Mouse (Mus musculus) lung, embryonic 14.5 days (tissue): ENCODE data around the gene Cdc42ep2. TPM values are rescaled to one million over a fixed set of nuclear protein-coding genes. Genes with fewer than 3 reads are reported as not detected.

ENCODE experiments used
- ATAC-seq: fragments of 200-750 bp; cut with Nextera tagmentation; 2 replicates; pipeline ENCODE4 v1.8.0; 2017; ENCODE audit warnings: mild to moderate bottlenecking, moderate TSS enrichment, moderate library complexity; ENCODE audit not compliant: insufficient read depth
- DNase-seq: peaks from one replicate; pipeline ENCODE4 v3.0.0-alpha.2; 2015
- H3K27ac ChIP-seq: fragments of 300-500 bp; sonication (generic); 2 replicates; pipeline ENCODE4 v1.5.1; 2014; ENCODE audit warnings: low read depth, mild to moderate bottlenecking, moderate library complexity
- H3K27me3 ChIP-seq: fragments of 300-500 bp; sonication (generic); 2 replicates; pipeline ENCODE4 v1.6.1; 2014; ENCODE audit warnings: low read length, control low read depth; ENCODE audit not compliant: insufficient read depth
- H3K36me3 ChIP-seq: fragments of 300-500 bp; sonication (generic); 2 replicates; pipeline ENCODE4 v1.6.1; 2014; ENCODE audit warnings: control low read depth; ENCODE audit not compliant: insufficient read depth
- H3K4me1 ChIP-seq: fragments of 300-500 bp; sonication (generic); 2 replicates; pipeline ENCODE4 v1.6.1; 2014; ENCODE audit warnings: antibody characterized with exemption, control low read depth; ENCODE audit not compliant: insufficient read depth
- H3K4me2 ChIP-seq: fragments of 300-500 bp; sonication (generic); 2 replicates; pipeline ENCODE4 v1.6.1; 2014; ENCODE audit warnings: mild to moderate bottlenecking
- H3K4me3 ChIP-seq: fragments of 300-500 bp; sonication (generic); 2 replicates; pipeline ENCODE4 v1.5.1; 2014; ENCODE audit warnings: low read depth, low read length
- H3K9ac ChIP-seq: fragments of 300-500 bp; sonication (generic); 2 replicates; pipeline ENCODE4 v1.6.1; 2014
- H3K9me3 ChIP-seq: fragments of 300-500 bp; sonication (generic); 2 replicates; pipeline ENCODE4 v1.6.1; 2016; ENCODE audit warnings: low read depth, low read length, control low read depth
- CTCF ChIP-seq: IDR thresholded peaks from 2 replicates; pipeline ENCODE4 v1.5.1; 2016; ENCODE audit warnings: antibody characterized with exemption, low read depth
- WGBS: fragments of 180-500 bp; shearing (Covaris S2); extraction: QIAGEN DNeasy Blood & Tissue Kit; methylation state at CpG from one replicate; pipeline ENCODE4 v1.1.7; 2014; 5-methylcytosine and 5-hydroxymethylcytosine counted together
- polyA plus RNA-seq: library from polyadenylated mRNA; unstranded; fragments of >200 nt; fragmentation: Nextera tagmentation; extraction: Ambion mirVana; gene quantifications from 2 replicates; pipeline ENCODE4 v1.2.1, GENCODE M21; 2014

Cdc42ep2 gene
- polyA plus RNA-seq, 1 experiment from 2014 or later, result 9.9 TPM

DNA sequence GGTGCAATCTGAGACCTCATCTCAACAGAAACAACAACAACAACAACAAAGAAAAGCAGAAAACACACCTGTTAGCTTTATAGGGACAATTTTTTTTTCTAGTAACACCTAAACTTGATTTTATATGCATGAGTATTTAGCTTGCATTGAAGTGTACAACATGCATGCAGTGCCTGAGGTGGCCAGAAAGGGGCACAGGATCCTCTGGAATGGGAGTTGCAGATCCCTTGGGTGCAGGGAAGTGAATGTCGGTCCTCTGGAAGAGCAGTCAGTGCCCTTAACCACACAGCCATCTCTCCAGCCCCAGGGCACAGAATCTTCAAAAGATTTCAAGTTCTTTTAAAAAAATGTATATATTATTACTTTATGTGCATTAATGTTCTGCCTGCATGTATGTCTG lies 38.0 kb upstream of the Cdc42ep2 start:
- no peak for ATAC-seq
- Histone ChIP-seq H3K4me3 (peak overlapping the region; percentile 82), H3K27me3 (no peaks in the 10 kb centered on the region), H3K36me3 (peaks cover 39% of the 10 kb centered on the region), H3K9ac (peak overlapping the region; percentile 82), H3K9me3 (no peaks in the 10 kb centered on the region), H3K4me2 (peak overlapping the region; percentile 69), H3K27ac (no peak overlapping the region), H3K4me1 (peaks cover 3% of the 10 kb centered on the region; the same call in 1 of the 2 replicates)
- DNase-seq, result no peak
- 18% methylated on average over 1 of the region's 1 CpGs for WGBS
- TF ChIP-seq CTCF, result peak; percentile 50

- no peak for ATAC-seq
- no peak for DNase-seq
- Histone ChIP-seq H3K4me3 (no peak overlapping the region), H3K36me3 (peaks cover 83% of the 10 kb centered on the region), H3K4me2 (no peak overlapping the region), H3K4me1 (no peaks in the 10 kb centered on the region; the same call in 1 of the 2 replicates), H3K9ac (no peak overlapping the region), H3K27me3 (no peaks in the 10 kb centered on the region), H3K9me3 (no peaks in the 10 kb centered on the region), H3K27ac (no peak overlapping the region)
- TF ChIP-seq CTCF, result no peak
- 79% methylated on average over 5 of the region's 5 CpGs for WGBS
Measured at GRCm38 (mm10) chr19:5957371-5957770, 32.8 kb upstream of the Cdc42ep2 start.

DNA sequence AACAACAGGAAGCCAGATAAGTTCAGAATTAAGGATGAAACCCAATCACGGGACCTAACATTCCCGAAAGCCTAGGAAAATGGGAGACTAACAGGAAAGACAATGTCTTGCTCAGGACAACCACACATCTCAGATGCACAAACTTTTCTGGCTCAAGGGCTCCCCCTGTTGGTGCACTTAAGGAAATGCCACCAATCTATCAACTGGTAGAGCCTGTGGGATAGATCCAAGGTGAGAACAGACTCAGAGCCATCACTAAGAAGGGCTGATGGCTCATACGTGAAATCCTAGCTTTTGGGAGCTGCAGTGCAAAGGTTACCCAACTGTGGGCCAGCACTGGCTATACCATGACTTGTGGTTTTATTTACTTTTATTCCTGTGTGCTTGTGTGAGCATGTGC lies 32.1 kb upstream of the Cdc42ep2 start:
- DNase-seq (peak; percentile 90), ATAC-seq (peak; percentile 58; the same call in 1 of the 2 replicates)
- peaks cover 89% of the 10 kb centered on the region for H3K36me3 ChIP-seq
- WGBS, result 12% methylated on average over 3 of the region's 3 CpGs
- H3K27me3 ChIP-seq, result no peaks in the 10 kb centered on the region
- TF ChIP-seq CTCF, result peak; percentile 95
- no peaks in the 10 kb centered on the region for H3K9me3 ChIP-seq
- H3K4me1 ChIP-seq, result no peaks in the 10 kb centered on the region; the same call in 1 of the 2 replicates
- no peak overlapping the region for H3K4me2 ChIP-seq
- H3K27ac ChIP-seq, result no peak overlapping the region
- H3K4me3 ChIP-seq, result no peak overlapping the region
- H3K9ac ChIP-seq, result no peak overlapping the region

- Histone ChIP-seq H3K4me3 (no peak overlapping the region), H3K4me1 (no peaks in the 10 kb centered on the region; the same call in 1 of the 2 replicates)
- 0 out of 2 replicates have a peak, but pooled peaks have one; percentile 19 for ATAC-seq
Measured at GRCm38 (mm10) chr19:5955704-5956670, 31.4 kb upstream of the Cdc42ep2 start.

DNA sequence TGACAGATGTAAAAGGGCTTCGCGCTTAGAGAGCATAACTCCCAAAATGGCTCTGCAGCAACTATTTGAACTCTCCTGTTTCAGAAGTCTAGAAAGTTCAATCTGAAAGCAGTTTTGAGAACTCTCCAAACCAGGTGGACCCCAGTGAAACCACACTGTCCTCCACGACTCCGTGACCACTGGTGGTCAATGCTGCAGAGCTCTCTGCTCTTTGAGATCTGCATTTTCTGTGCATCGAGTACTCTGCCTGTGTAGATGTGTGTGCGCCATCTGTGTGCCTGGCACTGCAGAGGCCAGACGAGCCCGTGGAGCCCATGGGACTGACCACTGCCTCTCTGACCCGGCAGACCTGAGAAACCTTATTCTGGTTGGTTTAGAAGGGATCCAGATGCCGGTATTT lies 30.3 kb upstream of the Cdc42ep2 start:
- H3K9me3 ChIP-seq, result no peaks in the 10 kb centered on the region
- H3K36me3 ChIP-seq, result peaks cover 90% of the 10 kb centered on the region
- H3K4me3 ChIP-seq, result no peak overlapping the region
- no peak for ATAC-seq
- TF ChIP-seq CTCF, result no peak
- H3K4me2 ChIP-seq, result no peak overlapping the region
- 88% methylated on average over 10 of the region's 10 CpGs for WGBS
- no peak for DNase-seq
- H3K9ac ChIP-seq, result no peak overlapping the region
- no peak overlapping the region for H3K27ac ChIP-seq
- no peaks in the 10 kb centered on the region for H3K27me3 ChIP-seq
- H3K4me1 ChIP-seq, result no peaks in the 10 kb centered on the region; the same call in 1 of the 2 replicates

More at GRCm38 (mm10) chr19:5955704-5956670, 31.4 kb upstream of the Cdc42ep2 start:
- WGBS, result 52% methylated on average over 28 of the region's 28 CpGs
- Histone ChIP-seq H3K36me3 (peaks cover 89% of the 10 kb centered on the region), H3K9me3 (no peaks in the 10 kb centered on the region), H3K9ac (no peak overlapping the region), H3K27me3 (no peaks in the 10 kb centered on the region), H3K27ac (peak overlapping the region; percentile 58; the same call in 1 of the 2 replicates), H3K4me2 (peak overlapping the region; percentile 36)
- TF ChIP-seq CTCF, result no peak
- peak; percentile 61 for DNase-seq

- WGBS, result 83% methylated on average over 22 of the region's 22 CpGs
- no peak overlapping the region for H3K4me2 ChIP-seq
- peaks cover 90% of the 10 kb centered on the region for H3K36me3 ChIP-seq
- H3K27ac ChIP-seq, result no peak overlapping the region
- no peaks in the 10 kb centered on the region; the same call in 1 of the 2 replicates for H3K4me1 ChIP-seq
- H3K9ac ChIP-seq, result no peak overlapping the region
- H3K27me3 ChIP-seq, result no peaks in the 10 kb centered on the region
- no peak for TF ChIP-seq CTCF
- H3K9me3 ChIP-seq, result no peaks in the 10 kb centered on the region
- no peak overlapping the region for H3K4me3 ChIP-seq
- ATAC-seq, result no peak
- no peak for DNase-seq
Measured at GRCm38 (mm10) chr19:5954031-5954710, 29.6 kb upstream of the Cdc42ep2 start.
